Mouse (Mus musculus) forebrain, embryonic 16.5 days (tissue): ENCODE measurements around the gene Ralgps2. TPM values are rescaled to one million over a fixed set of nuclear protein-coding genes. Genes with fewer than 3 reads are reported as not detected.

Experiments
- ATAC-seq: fragments of 200-750 bp; cut with Nextera tagmentation; 2 replicates; pipeline ENCODE4 v1.8.0; 2017; ENCODE audit warnings: mild to moderate bottlenecking, moderate library complexity
- H3K27ac ChIP-seq: fragments of 300-500 bp; sonication (generic); 2 replicates; pipeline ENCODE4 v1.5.1; 2014; ENCODE audit warnings: low read length, control low read depth
- H3K27me3 ChIP-seq: fragments of 300-500 bp; sonication (generic); replicated peaks from 2 replicates; pipeline ENCODE4 v1.6.1; 2014; ENCODE audit warnings: low read length; ENCODE audit not compliant: control insufficient read depth, insufficient read depth
- H3K36me3 ChIP-seq: fragments of 300-500 bp; sonication (generic); 2 replicates; pipeline ENCODE4 v1.6.1; 2014; ENCODE audit not compliant: control insufficient read depth, insufficient read depth
- H3K4me1 ChIP-seq: fragments of 300-500 bp; sonication (generic); replicated peaks from 2 replicates; pipeline ENCODE4 v1.6.1; 2014; ENCODE audit warnings: low read length; ENCODE audit not compliant: control insufficient read depth, insufficient read depth
- H3K4me2 ChIP-seq: fragments of 300-500 bp; sonication (generic); 2 replicates; pipeline ENCODE4 v1.6.1; 2014; ENCODE audit warnings: mild to moderate bottlenecking, low read length, control low read depth
- H3K4me3 ChIP-seq: fragments of 300-500 bp; sonication (generic); replicated peaks from 2 replicates; pipeline ENCODE4 v1.5.1; 2014; ENCODE audit warnings: mild to moderate bottlenecking, low read length, control low read depth
- H3K9ac ChIP-seq: fragments of 300-500 bp; sonication (generic); replicated peaks from 2 replicates; pipeline ENCODE4 v1.6.1; 2014; ENCODE audit warnings: low read depth, low read length, control low read depth
- H3K9me3 ChIP-seq: fragments of 300-500 bp; sonication (generic); 2 replicates; pipeline ENCODE4 v1.6.1; 2016; ENCODE audit warnings: low read length; ENCODE audit not compliant: control insufficient read depth
- WGBS: fragments of 180-500 bp; shearing (Covaris S2); extraction: QIAGEN DNeasy Blood & Tissue Kit; methylation state at CpG from one replicate; pipeline ENCODE4 v1.1.7; 2014; 5-methylcytosine and 5-hydroxymethylcytosine counted together
- polyA plus RNA-seq: library from polyadenylated mRNA; unstranded; fragments of >200 nt; fragmentation: Nextera tagmentation; extraction: Ambion mirVana; gene quantifications from 2 replicates; pipeline ENCODE4 v1.2.1, GENCODE M21; 2015

Ralgps2 gene
- polyA plus RNA-seq, 1 experiment from 2014 or later: 135 TPM

DNA sequence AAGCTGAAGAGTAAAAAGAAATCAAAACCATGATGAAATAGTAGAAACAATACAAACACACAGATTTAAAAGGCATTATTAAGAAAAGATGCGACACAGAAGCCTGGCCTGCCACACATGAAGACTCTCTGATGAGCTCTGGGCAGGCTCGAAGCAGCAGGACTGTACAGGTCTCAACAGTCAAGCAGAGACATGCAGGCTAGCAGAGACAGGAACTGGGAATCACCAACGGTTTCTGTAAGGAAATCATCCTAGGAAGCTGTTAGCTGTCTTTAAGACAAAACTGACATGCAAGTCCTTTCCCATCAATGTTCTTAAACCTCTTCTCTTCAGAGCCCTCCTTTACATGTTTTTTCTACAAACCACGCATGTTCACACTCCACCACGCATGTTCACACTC, 24.5 kb downstream of the Ralgps2 start:
- WGBS: 75% methylated on average over 5 of the region's 5 CpGs
- Histone ChIP-seq H3K4me1 (no peaks in the 10 kb centered on the region; the same call in 1 of the 2 replicates), H3K27me3 (no peaks in the 10 kb centered on the region), H3K27ac (no peak overlapping the region), H3K36me3 (no peaks in the 10 kb centered on the region), H3K4me2 (no peak overlapping the region), H3K9ac (no peak overlapping the region), H3K9me3 (no peaks in the 10 kb centered on the region), H3K4me3 (no peak overlapping the region)
- no peak for ATAC-seq

DNA sequence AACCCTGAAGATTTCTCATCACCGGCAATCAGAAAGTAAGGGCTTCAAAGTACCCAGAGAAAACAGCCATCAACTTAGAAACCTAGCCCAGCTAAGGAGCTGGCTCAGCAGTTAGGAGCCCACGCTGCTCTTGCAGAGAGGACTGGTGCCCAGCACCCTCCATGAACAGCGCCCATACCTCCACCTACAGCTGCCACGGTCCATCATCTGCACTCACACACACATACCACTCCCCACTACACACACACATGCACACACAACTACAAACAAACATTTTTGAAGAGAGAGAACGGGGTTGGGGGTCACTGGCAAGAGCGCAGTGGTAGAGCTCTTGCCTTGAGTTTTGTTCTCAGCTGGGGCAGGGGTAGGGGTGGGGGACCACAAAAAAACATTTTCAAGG, 26.2 kb downstream of the Ralgps2 start:
- H3K36me3 ChIP-seq: no peaks in the 10 kb centered on the region
- H3K9me3 ChIP-seq: no peaks in the 10 kb centered on the region
- H3K9ac ChIP-seq: no peak overlapping the region
- no peak overlapping the region for H3K4me2 ChIP-seq
- no peaks in the 10 kb centered on the region; the same call in 1 of the 2 replicates for H3K4me1 ChIP-seq
- ATAC-seq: no peak
- no peak overlapping the region for H3K27ac ChIP-seq
- H3K4me3 ChIP-seq: no peak overlapping the region
- no peaks in the 10 kb centered on the region for H3K27me3 ChIP-seq
- 94% methylated on average over 6 of the region's 6 CpGs for WGBS

- WGBS: 74% methylated on average over 2 of the region's 2 CpGs
- no peaks in the 10 kb centered on the region for H3K27me3 ChIP-seq
Observed at GRCm38 (mm10) chr1:156910948-156911347, 28.5 kb downstream of the Ralgps2 start.

DNA sequence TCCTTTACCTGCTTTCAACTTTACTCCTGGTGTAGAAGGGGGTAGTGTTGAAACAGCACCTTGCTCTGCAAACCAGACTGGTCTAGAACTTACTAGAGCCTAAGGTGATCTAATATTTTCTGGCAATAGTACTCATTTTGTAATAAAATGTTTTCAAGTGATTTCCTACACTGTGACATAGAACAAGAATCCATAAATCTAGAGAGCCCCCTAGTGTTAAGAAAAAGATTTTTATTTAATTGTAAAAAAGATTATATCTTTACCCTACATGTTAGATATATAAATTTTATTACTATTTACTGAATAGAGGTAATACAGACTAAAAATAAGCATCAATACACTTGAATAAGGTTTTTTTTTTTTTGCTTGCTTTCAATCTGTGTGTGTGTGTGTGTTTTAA, 29.6 kb downstream of the Ralgps2 start:
- no peak overlapping the region for H3K4me2 ChIP-seq
- no peak overlapping the region for H3K4me3 ChIP-seq
- no peaks in the 10 kb centered on the region for H3K9me3 ChIP-seq
- H3K36me3 ChIP-seq: no peaks in the 10 kb centered on the region; the same call in none of the 2 replicates
- no peaks in the 10 kb centered on the region for H3K4me1 ChIP-seq
- H3K27ac ChIP-seq: no peak overlapping the region
- 0 out of 2 replicates have a peak, but pooled peaks have one; percentile 10 for ATAC-seq
- H3K9ac ChIP-seq: no peak overlapping the region
- no peaks in the 10 kb centered on the region for H3K27me3 ChIP-seq

More at GRCm38 (mm10) chr1:156910948-156911347, 28.5 kb downstream of the Ralgps2 start:
- no peaks in the 10 kb centered on the region; the same call in 1 of the 2 replicates for H3K4me1 ChIP-seq
- no peaks in the 10 kb centered on the region; the same call in none of the 2 replicates for H3K36me3 ChIP-seq
- H3K27ac ChIP-seq: no peak overlapping the region
- ATAC-seq: no peak
- no peak overlapping the region for H3K4me3 ChIP-seq
- H3K9me3 ChIP-seq: no peaks in the 10 kb centered on the region
- no peak overlapping the region for H3K4me2 ChIP-seq
- no peak overlapping the region for H3K9ac ChIP-seq

- Histone ChIP-seq H3K4me1 (no peaks in the 10 kb centered on the region), H3K4me2 (no peak overlapping the region), H3K36me3 (no peaks in the 10 kb centered on the region; the same call in none of the 2 replicates), H3K27ac (no peak overlapping the region), H3K9ac (no peak overlapping the region), H3K27me3 (no peaks in the 10 kb centered on the region), H3K9me3 (no peaks in the 10 kb centered on the region), H3K4me3 (no peak overlapping the region)
- WGBS: 95% methylated on average over 4 of the region's 4 CpGs
- no peak for ATAC-seq
Observed at GRCm38 (mm10) chr1:156909265-156909664, 30.2 kb downstream of the Ralgps2 start.

- ATAC-seq: no peak
- Histone ChIP-seq H3K27ac (no peak overlapping the region), H3K9ac (no peak overlapping the region), H3K4me1 (no peaks in the 10 kb centered on the region), H3K4me2 (no peak overlapping the region), H3K27me3 (no peaks in the 10 kb centered on the region), H3K4me3 (no peak overlapping the region), H3K36me3 (no peaks in the 10 kb centered on the region; the same call in none of the 2 replicates), H3K9me3 (no peaks in the 10 kb centered on the region)
- WGBS: 87% methylated on average over 2 of the region's 2 CpGs
Observed at GRCm38 (mm10) chr1:156905660-156906059, 33.8 kb downstream of the Ralgps2 start.

- no peaks in the 10 kb centered on the region for H3K9me3 ChIP-seq
- H3K27me3 ChIP-seq: no peaks in the 10 kb centered on the region
- H3K4me2 ChIP-seq: no peak overlapping the region
- H3K4me1 ChIP-seq: no peaks in the 10 kb centered on the region
- H3K27ac ChIP-seq: no peak overlapping the region
- H3K9ac ChIP-seq: no peak overlapping the region
- no peak overlapping the region for H3K4me3 ChIP-seq
- peaks cover 7% of the 10 kb centered on the region for H3K36me3 ChIP-seq
- no peak for ATAC-seq
- WGBS: 88% methylated on average over 3 of the region's 3 CpGs
Observed at GRCm38 (mm10) chr1:156903899-156904298, 35.5 kb downstream of the Ralgps2 start.

DNA sequence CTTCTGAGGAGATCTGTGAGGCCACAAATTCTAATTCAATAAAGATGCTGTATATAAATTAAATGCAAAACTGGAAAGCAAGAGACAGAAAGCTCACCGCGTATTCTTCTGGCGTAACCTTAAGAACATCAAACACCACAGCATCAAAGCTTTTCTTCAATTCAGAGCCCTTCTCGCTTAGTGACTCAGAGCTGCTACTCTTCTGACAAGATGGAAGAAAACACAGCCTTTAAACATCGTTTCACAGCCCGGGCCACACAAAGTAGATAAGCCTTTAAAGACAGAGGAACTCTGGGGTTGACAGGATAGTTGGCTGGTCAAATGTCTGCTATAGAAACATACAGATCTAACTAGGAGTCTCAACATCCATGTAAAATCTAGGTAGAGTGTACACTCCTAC, 37.7 kb downstream of the Ralgps2 start:
- Histone ChIP-seq H3K9ac (no peak overlapping the region), H3K4me3 (no peak overlapping the region), H3K9me3 (no peaks in the 10 kb centered on the region), H3K4me2 (no peak overlapping the region), H3K36me3 (peaks cover 7% of the 10 kb centered on the region; the same call in 1 of the 2 replicates), H3K27ac (no peak overlapping the region), H3K4me1 (peaks cover 2% of the 10 kb centered on the region; the same call in 1 of the 2 replicates), H3K27me3 (no peaks in the 10 kb centered on the region)
- 80% methylated on average over 6 of the region's 6 CpGs for WGBS
- ATAC-seq: no peak

- Histone ChIP-seq H3K27ac (no peak overlapping the region), H3K4me2 (no peak overlapping the region), H3K9me3 (no peaks in the 10 kb centered on the region), H3K9ac (no peak overlapping the region), H3K36me3 (peaks cover 5% of the 10 kb centered on the region), H3K4me3 (no peak overlapping the region), H3K4me1 (no peaks in the 10 kb centered on the region), H3K27me3 (no peaks in the 10 kb centered on the region)
- ATAC-seq: no peak
- WGBS: 91% methylated on average over 4 of the region's 4 CpGs
Observed at GRCm38 (mm10) chr1:156891561-156891960, 47.9 kb downstream of the Ralgps2 start.

GRCm38 (mm10) chr1:156888830-156889229, 50.6 kb downstream of the Ralgps2 start:
- Histone ChIP-seq H3K27me3 (no peaks in the 10 kb centered on the region), H3K4me1 (no peaks in the 10 kb centered on the region), H3K27ac (no peak overlapping the region), H3K9me3 (no peaks in the 10 kb centered on the region), H3K4me2 (no peak overlapping the region), H3K36me3 (peaks cover 10% of the 10 kb centered on the region), H3K4me3 (no peak overlapping the region), H3K9ac (no peak overlapping the region)
- ATAC-seq: no peak
- 85% methylated on average over 4 of the region's 4 CpGs for WGBS
